Mouse (Mus musculus) heart, postnatal 0 days (tissue): ENCODE data around the gene Nubp1. TPM values are rescaled to one million over a fixed set of nuclear protein-coding genes. Genes with fewer than 3 reads are reported as not detected.

ENCODE experiments used
- ATAC-seq: fragments of 200-750 bp; cut with Nextera tagmentation; 2 replicates; pipeline ENCODE4 v1.8.0; 2017; ENCODE audit warnings: low read depth, moderate number of reproducible peaks, moderate library complexity; ENCODE audit not compliant: insufficient read depth
- DNase-seq: peaks from one replicate; pipeline ENCODE4 v3.0.0-alpha.2; 2016; ENCODE audit warnings: low spot score
- H3K27ac ChIP-seq: fragments of 300-500 bp; sonication (generic); 2 replicates; pipeline ENCODE4 v1.5.1; 2014; ENCODE audit warnings: low read depth, mild to moderate bottlenecking
- H3K27me3 ChIP-seq: fragments of 300-500 bp; sonication (generic); 2 replicates; pipeline ENCODE4 v1.6.1; 2014; ENCODE audit warnings: low read length, mixed read lengths; ENCODE audit not compliant: control insufficient read depth, insufficient read depth
- H3K36me3 ChIP-seq: fragments of 300-500 bp; sonication (generic); replicated peaks from 2 replicates; pipeline ENCODE4 v1.6.1; 2014; ENCODE audit warnings: low read length, mixed read lengths; ENCODE audit not compliant: control insufficient read depth, insufficient read depth
- H3K4me1 ChIP-seq: fragments of 300-500 bp; sonication (generic); 2 replicates; pipeline ENCODE4 v1.6.1; 2014; ENCODE audit warnings: antibody characterized with exemption; ENCODE audit not compliant: control insufficient read depth, insufficient read depth
- H3K4me2 ChIP-seq: fragments of 300-500 bp; sonication (generic); 2 replicates; pipeline ENCODE4 v1.6.1; 2014; ENCODE audit warnings: low read depth, mild to moderate bottlenecking, low read length, moderate library complexity
- H3K4me3 ChIP-seq: fragments of 300-500 bp; sonication (generic); 2 replicates; pipeline ENCODE4 v1.5.1; 2014; ENCODE audit warnings: low read depth, low read length
- H3K9ac ChIP-seq: fragments of 300-500 bp; sonication (generic); replicated peaks from 2 replicates; pipeline ENCODE4 v1.6.1; 2014; ENCODE audit warnings: low read depth, low read length, mixed read lengths
- H3K9me3 ChIP-seq: fragments of 300-500 bp; sonication (generic); replicated peaks from 2 replicates; pipeline ENCODE4 v1.6.1; 2016; ENCODE audit warnings: low read length; ENCODE audit not compliant: control insufficient read depth
- CTCF ChIP-seq: IDR thresholded peaks from 2 replicates; pipeline ENCODE4 v1.5.1; 2016; ENCODE audit warnings: antibody characterized with exemption, control low read depth, low read depth
- EP300 ChIP-seq: IDR thresholded peaks from 2 replicates; pipeline ENCODE4 v1.6.1; 2016; ENCODE audit warnings: antibody characterized with exemption, low read depth
- WGBS: fragments of 180-500 bp; shearing (Covaris S2); extraction: QIAGEN DNeasy Blood & Tissue Kit; methylation state at CpG from one replicate; pipeline ENCODE4 v1.1.7; 2014; 5-methylcytosine and 5-hydroxymethylcytosine counted together
- polyA plus RNA-seq: library from polyadenylated mRNA; unstranded; fragments of >200 nt; fragmentation: Nextera tagmentation; extraction: Ambion mirVana; gene quantifications from 2 replicates; pipeline ENCODE4 v1.2.1, GENCODE M21; 2015
- total RNA-seq: library from RNA; depleted of rRNA; stranded (reverse); fragments of >200 nt; gene quantifications from 2 replicates; pipeline ENCODE4 v1.2.3, GENCODE M21; 2014; ENCODE audit warnings: low replicate concordance; rRNA removed

The Nubp1 gene
- total and polyA plus RNA-seq, 2 experiments from 2014 or later: 19.4 to 25.3 TPM

GRCm38 (mm10) chr16:10471950-10472349, 60.2 kb downstream of the Nubp1 start:
- H3K4me1 ChIP-seq: no peaks in the 10 kb centered on the region; the same call in 1 of the 2 replicates
- no peak overlapping the region for H3K27ac ChIP-seq
- H3K4me2 ChIP-seq: no peak overlapping the region
- no peaks in the 10 kb centered on the region for H3K27me3 ChIP-seq
- H3K4me3 ChIP-seq: no peak overlapping the region
- 88% methylated on average over 3 of the region's 3 CpGs for WGBS
- DNase-seq: no peak
- no peaks in the 10 kb centered on the region for H3K36me3 ChIP-seq
- no peak for ATAC-seq
- TF ChIP-seq CTCF (no peak), EP300 (no peak)
- no peaks in the 10 kb centered on the region for H3K9me3 ChIP-seq
- no peak overlapping the region for H3K9ac ChIP-seq

Other genes starting within 250 kb of the Nubp1 start
- gene Rpl39l, start 241.7 kb upstream of the Nubp1 start, total RNA-seq: not detected in 2 replicates
- gene Rpl39l, start 241.7 kb upstream of the Nubp1 start, polyA plus RNA-seq: 0.37 and 0.49 TPM in 2 replicates
- gene Atf7ip2, start 219.2 kb upstream of the Nubp1 start, total RNA-seq: not detected in 2 replicates
- 0.10 TPM in 2 replicates for gene Atf7ip2, start 219.2 kb upstream of the Nubp1 start, polyA plus RNA-seq
- 43.4 and 56.7 TPM in 2 replicates for gene Emp2, start 98.0 kb upstream of the Nubp1 start, total RNA-seq
- gene Emp2, start 98.0 kb upstream of the Nubp1 start, polyA plus RNA-seq: 25.5 and 25.7 TPM in 2 replicates
- gene Tekt5, start 16.5 kb upstream of the Nubp1 start, total RNA-seq: 4.7 TPM in 1 of 2 replicates, not detected in the other
- gene Tekt5, start 16.5 kb upstream of the Nubp1 start, polyA plus RNA-seq: 0.26 and 0.45 TPM in 2 replicates
- gene Tvp23a, start 35.4 kb downstream of the Nubp1 start, total RNA-seq: 1.0 and 1.8 TPM in 2 replicates
- 1.0 TPM in 2 replicates for gene Tvp23a, start 35.4 kb downstream of the Nubp1 start, polyA plus RNA-seq
- 0.58 TPM in 1 of 2 replicates, not detected in the other for gene Ciita, start 68.1 kb downstream of the Nubp1 start, total RNA-seq
- 0.08 TPM in 2 replicates for gene Ciita, start 68.1 kb downstream of the Nubp1 start, polyA plus RNA-seq
- gene Dexi, start 131.1 kb downstream of the Nubp1 start, total RNA-seq: 41.9 and 76.4 TPM in 2 replicates
- gene Dexi, start 131.1 kb downstream of the Nubp1 start, polyA plus RNA-seq: 15.0 and 15.6 TPM in 2 replicates
- 32.0 and 39.6 TPM in 2 replicates for gene Clec16a, start 133.4 kb downstream of the Nubp1 start, total RNA-seq
- gene Clec16a, start 133.4 kb downstream of the Nubp1 start, polyA plus RNA-seq: 36.1 and 37.7 TPM in 2 replicates